Mouse (Mus musculus) ES-Bruce4 (cell line): ENCODE measurements around the gene Hivep3. TPM values are rescaled to one million over a fixed set of nuclear protein-coding genes. Genes with fewer than 3 reads are reported as not detected.

Experiments used
- H3K27ac ChIP-seq: 2 replicates; pipeline ENCODE4 v1.5.1; 2012; ENCODE audit warnings: low read length, inconsistent platforms; ENCODE audit not compliant: insufficient read depth
- H3K27me3 ChIP-seq: 2 replicates; pipeline ENCODE4 v1.6.1; 2012; ENCODE audit warnings: mild to moderate bottlenecking, low read length, inconsistent platforms; ENCODE audit not compliant: control insufficient read depth, poor library complexity, insufficient read depth, severe bottlenecking
- H3K36me3 ChIP-seq: 2 replicates; pipeline ENCODE4 v1.6.1; 2012; ENCODE audit warnings: inconsistent platforms, mild to moderate bottlenecking, low read length, moderate library complexity; ENCODE audit not compliant: control insufficient read depth, poor library complexity, insufficient read depth, severe bottlenecking
- H3K4me1 ChIP-seq: one replicate; pipeline ENCODE4 v1.8.1; 2011; ENCODE audit warnings: low read length; ENCODE audit not compliant: control insufficient read depth, insufficient read depth
- H3K4me3 ChIP-seq: 2 replicates; pipeline ENCODE4 v1.5.1; 2011; ENCODE audit warnings: low read depth, mild to moderate bottlenecking, low read length
- H3K9ac ChIP-seq: 2 replicates; pipeline ENCODE4 v1.6.1; 2012; ENCODE audit warnings: low read depth, mild to moderate bottlenecking, inconsistent platforms; ENCODE audit not compliant: poor library complexity, severe bottlenecking
- H3K9me3 ChIP-seq: replicated peaks from 2 replicates; pipeline ENCODE4 v1.6.1; 2012; ENCODE audit warnings: mild to moderate bottlenecking, low read length, inconsistent platforms; ENCODE audit not compliant: control insufficient read depth, poor library complexity, insufficient read depth, severe bottlenecking
- CTCF ChIP-seq: IDR thresholded peaks from one replicate; pipeline ENCODE4 v1.8.1; 2011; ENCODE audit warnings: low read depth, low read length
- EP300 ChIP-seq: IDR thresholded peaks from 2 replicates; pipeline ENCODE4 v1.6.1; 2011; ENCODE audit warnings: low read depth, low read length; ENCODE audit not compliant: insufficient read depth
- POLR2A ChIP-seq: IDR thresholded peaks from one replicate; pipeline ENCODE4 v1.8.1; 2011; ENCODE audit warnings: low read length; ENCODE audit not compliant: insufficient read depth
- polyA plus RNA-seq: library from polyadenylated mRNA; stranded (reverse); fragments of >200 nt; gene quantifications from 2 replicates; pipeline ENCODE4 v1.2.4, GENCODE M21; 2011; ENCODE audit warnings: low read depth; ENCODE audit not compliant: missing spikeins, insufficient read depth, insufficient read length

Hivep3 gene
- polyA plus RNA-seq, 1 experiment = 0.79 TPM

DNA sequence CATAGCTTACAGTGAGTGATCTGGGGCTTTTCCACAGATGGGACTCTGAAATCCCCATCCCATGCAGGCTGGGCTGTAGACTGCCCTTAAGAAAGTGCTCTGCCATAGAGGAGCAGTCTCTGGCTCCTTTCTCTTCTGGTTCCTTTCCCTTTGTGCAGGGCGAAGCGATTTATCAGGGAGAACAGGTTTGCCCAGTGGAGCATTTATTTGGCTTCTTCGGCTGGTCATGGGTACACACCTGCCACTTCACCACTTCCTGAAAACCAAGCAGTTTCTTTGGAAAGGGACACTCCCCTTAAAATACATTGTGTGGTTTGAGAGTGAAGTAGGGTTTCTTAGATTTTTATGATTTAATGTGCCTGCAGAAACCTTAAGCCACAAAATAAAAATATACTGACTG, 110.7 kb downstream of the Hivep3 start:
- H3K4me3 ChIP-seq = no peak overlapping the region
- no peaks in the 10 kb centered on the region for H3K9me3 ChIP-seq
- TF ChIP-seq CTCF (no peak), EP300 (no peak), POLR2A (no peak)
- H3K9ac ChIP-seq = no peak overlapping the region
- no peak overlapping the region for H3K27ac ChIP-seq
- H3K36me3 ChIP-seq = no peaks in the 10 kb centered on the region
- no peaks in the 10 kb centered on the region for H3K4me1 ChIP-seq
- no peaks in the 10 kb centered on the region for H3K27me3 ChIP-seq

DNA sequence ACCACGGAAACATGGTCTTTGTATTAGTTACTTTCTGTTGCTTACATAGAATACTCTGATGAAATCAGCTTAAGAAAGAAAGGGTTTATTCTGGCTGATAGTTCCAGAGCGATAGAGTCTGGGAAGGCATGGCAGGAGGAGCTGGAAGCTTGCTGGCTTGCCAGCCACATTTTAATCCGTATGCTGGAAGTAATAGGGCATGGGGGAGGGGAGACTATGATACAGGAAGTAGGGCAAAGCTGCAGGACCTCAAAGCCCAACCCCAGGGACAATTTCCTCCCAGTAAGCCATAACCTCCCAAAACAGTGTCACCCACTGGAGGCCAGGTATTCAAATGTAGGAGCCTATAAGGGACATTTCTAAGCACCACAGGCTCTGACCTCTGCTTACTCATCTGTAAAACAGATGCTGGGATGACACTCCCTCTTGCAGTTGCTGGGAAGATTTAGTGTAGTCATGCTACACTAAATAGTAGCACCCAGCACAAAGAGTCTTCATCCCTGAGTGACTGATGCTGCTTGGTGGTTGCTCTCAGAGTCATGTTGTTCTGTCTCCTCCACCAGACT, 112.1 kb downstream of the Hivep3 start:
- no peak overlapping the region for H3K4me3 ChIP-seq
- no peaks in the 10 kb centered on the region for H3K27me3 ChIP-seq
- no peaks in the 10 kb centered on the region for H3K36me3 ChIP-seq
- TF ChIP-seq CTCF (no peak), POLR2A (no peak), EP300 (no peak)
- no peaks in the 10 kb centered on the region for H3K9me3 ChIP-seq
- no peaks in the 10 kb centered on the region for H3K4me1 ChIP-seq
- H3K27ac ChIP-seq = no peak overlapping the region
- H3K9ac ChIP-seq = no peak overlapping the region

DNA sequence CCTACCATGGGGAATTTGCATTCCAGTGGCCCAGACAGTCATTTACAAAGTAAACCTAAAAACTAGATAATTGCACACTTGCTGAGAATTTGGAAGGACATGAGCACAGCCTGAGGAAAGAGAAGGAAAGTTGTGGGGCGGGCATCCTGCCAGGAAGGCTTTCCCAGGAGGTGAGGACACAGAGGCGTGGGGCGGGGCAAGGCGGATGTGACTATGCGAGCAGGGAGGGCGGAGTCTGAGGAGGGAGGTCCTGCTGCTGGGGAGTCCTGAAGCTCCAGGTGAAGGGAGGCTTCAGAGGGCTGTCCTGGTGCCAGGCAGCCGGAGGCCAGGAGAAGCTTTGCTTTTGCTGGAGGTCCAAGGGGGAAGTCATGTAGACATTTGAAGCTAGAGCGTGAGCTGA, 118.9 kb downstream of the Hivep3 start:
- TF ChIP-seq CTCF (no peak), POLR2A (no peak), EP300 (no peak)
- Histone ChIP-seq H3K27ac (no peak overlapping the region), H3K36me3 (no peaks in the 10 kb centered on the region), H3K4me3 (no peak overlapping the region), H3K27me3 (no peaks in the 10 kb centered on the region), H3K9ac (no peak overlapping the region), H3K4me1 (no peaks in the 10 kb centered on the region), H3K9me3 (no peaks in the 10 kb centered on the region)

DNA sequence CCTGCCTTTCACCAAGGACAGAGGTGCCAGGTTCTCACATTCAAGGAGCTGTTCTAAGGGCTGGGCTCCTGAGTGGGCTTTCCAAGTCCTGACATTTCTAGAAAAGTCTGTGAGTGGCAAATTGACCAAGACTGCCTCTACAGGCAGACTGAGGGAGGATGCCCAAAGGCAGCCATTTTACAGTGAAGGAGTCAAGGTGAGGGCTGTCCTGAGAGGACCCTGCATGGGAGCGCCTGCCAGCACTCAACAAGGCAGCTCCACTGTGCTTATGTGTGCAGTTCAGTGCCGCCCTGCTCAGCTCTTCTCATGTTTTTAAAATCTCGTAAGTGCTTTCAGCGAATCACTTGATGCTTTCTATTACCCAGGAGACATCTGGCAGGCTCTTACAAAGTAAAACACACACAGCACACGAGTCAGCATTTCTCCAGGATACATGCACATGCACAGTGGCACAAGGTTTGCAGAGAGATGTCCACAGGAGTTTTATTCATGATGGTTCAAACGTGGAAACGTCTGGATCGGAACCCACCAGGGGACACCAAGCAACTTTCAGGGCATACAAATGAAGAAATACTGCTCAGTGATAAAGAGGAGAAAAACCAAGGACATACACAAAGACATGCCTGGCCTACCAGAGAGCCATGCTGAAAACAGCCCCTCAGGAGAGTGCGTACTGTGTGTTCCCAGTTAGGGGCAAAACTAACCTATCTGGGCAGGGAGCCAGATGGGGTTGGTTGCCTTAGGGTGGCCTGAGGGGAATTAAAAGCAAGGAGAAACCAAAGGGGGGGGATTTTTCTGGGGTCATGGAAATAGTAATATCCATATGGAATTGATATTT, 120.9 kb downstream of the Hivep3 start:
- Histone ChIP-seq H3K4me3 (no peak overlapping the region), H3K36me3 (no peaks in the 10 kb centered on the region), H3K27ac (no peak overlapping the region), H3K4me1 (no peaks in the 10 kb centered on the region), H3K9ac (no peak overlapping the region), H3K9me3 (no peaks in the 10 kb centered on the region), H3K27me3 (no peaks in the 10 kb centered on the region)
- TF ChIP-seq POLR2A (no peak), EP300 (no peak), CTCF (no peak)

DNA sequence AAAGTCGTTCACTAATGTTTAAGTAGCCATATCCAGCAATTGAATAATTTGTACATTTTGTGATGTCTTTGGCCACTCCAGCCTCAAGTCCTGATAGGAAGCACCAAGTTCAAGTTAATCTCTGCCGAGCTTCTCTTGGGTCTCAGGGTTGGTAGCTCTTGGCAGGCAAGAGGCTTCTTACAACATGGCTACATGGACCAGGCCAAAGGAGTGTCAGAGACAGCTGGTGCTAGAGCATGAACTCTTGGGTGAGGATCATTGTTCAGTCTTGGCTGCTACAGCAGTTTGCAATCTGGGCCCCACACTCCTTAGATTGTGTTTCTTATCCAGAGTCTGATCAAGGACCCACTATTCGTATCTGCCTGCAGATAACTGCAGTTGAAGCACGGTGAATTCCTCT, 125.9 kb downstream of the Hivep3 start:
- Histone ChIP-seq H3K4me1 (no peaks in the 10 kb centered on the region), H3K27ac (no peak overlapping the region), H3K27me3 (no peaks in the 10 kb centered on the region), H3K9ac (no peak overlapping the region), H3K4me3 (no peak overlapping the region), H3K36me3 (no peaks in the 10 kb centered on the region), H3K9me3 (no peaks in the 10 kb centered on the region)
- no peak for TF ChIP-seq EP300

DNA sequence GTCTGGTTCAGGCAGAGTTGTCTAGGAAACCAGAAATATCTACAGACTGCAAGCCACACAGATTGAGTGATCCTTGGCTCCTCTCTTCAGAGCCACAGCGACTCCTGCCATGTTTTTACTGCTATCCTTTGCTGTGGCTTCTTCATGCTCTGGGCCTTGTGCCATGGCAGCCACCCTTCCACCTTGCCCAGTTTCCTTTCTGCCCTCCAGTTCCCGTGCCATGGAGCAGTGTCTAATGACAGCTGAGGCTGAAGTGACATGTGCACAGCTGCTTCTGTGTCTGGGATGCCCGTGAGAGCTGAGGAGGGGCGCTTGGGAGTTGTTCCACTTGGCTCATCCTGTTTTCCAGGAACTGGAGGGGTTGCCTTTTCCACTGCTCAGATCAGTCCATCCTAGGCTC, 127.4 kb downstream of the Hivep3 start:
- H3K27me3 ChIP-seq = no peaks in the 10 kb centered on the region
- H3K4me1 ChIP-seq = no peaks in the 10 kb centered on the region
- TF ChIP-seq CTCF (no peak), EP300 (no peak), POLR2A (no peak)
- no peak overlapping the region for H3K27ac ChIP-seq
- no peaks in the 10 kb centered on the region for H3K36me3 ChIP-seq
- no peak overlapping the region for H3K9ac ChIP-seq
- no peak overlapping the region for H3K4me3 ChIP-seq
- H3K9me3 ChIP-seq = no peaks in the 10 kb centered on the region
